Mouse (Mus musculus) lung, postnatal 25 days (tissue): ENCODE data around the gene Wdfy1.

Experiments
- DNase-seq: peaks from one replicate; pipeline ENCODE4 v3.0.0; 2022; ENCODE audit warnings: low spot score

Gene Wdfy1

DNA sequence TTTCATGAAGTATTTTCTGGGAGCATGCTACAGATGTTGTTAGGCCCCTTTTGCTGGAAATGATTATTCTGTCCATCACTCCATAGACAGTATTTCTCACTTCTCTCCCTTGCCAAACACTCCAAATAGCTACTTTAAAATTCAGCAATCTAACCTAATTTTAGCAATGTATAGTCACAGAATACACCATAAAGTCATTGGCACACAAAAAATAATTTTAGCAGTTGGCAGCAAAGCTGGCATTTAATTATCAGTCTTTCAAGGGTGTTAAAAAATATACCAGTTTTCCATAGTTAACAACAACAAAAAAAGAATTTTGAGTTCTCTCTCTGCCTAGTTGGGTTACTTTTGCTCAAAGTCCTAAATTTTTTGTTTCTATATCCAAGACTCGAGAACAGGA lies 118.5 kb downstream of the Wdfy1 start:
- DNase-seq: no peak

DNA sequence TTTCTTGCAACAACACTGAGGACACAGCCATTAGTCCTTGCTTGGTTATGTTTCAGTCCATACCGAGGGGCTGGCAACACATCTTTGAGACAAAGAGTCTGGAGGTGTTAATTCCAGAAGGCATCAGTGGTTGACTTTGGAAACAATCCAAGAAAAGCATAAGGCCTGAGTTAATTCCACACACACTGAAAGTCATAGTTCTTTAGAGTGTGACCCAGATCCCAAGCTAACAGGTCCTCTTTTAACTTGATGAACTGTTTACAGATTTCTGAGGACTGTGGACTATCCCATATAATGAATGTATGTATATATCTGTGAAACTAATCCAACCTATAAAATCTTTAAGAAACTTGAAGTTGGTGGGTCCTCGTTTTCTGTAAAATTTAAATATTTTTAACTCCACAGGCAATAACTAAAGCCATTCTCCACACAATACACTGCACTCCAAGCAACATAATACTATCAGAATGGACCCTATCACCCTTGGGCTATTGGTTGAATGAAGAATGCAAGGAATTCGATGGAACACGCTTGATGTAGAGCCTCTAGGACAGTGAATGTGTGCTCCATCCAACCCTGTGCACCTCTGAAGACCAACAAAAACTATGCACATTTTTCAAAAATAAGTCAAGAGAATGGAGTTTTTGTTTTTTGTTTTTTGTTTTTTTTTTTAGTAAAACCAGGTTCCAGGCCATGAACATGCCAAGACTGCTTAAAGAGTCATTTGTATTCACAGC lies 120.0 kb downstream of the Wdfy1 start:
- no peak for DNase-seq

DNA sequence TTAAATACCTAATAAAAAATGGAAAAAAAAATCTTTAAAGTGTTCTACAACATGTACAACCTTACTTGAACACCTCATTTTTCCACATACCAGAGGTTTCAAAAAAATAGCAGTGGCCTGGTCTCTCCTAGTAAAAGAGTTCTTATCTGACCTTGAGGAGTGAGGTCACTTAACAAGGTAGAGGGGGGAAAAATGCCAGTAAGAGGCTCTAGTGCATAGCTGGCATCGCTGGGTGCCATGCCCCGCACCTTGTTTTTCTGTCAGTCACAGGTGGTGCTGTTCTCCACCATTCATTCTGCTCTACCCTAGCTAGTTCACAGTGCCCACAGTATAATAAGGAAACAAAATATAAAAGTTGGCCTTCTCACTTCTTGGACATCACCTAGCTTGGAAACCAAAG lies 121.0 kb downstream of the Wdfy1 start:
- DNase-seq: peak; percentile 40
